Mouse (Mus musculus): ENCODE results near the gene Lrrn4cl. TPM values are rescaled to one million over a fixed set of nuclear protein-coding genes. Genes with fewer than 3 reads are reported as not detected.

Gene Lrrn4cl
- polyA plus RNA-seq, 1 experiment = 0.79 TPM

Other genes with a start within 250 kb of the Lrrn4cl start
- gene Slc22a6, start 232.7 kb upstream of the Lrrn4cl start, polyA plus RNA-seq (2012; rRNA removed) = 1.0 and 1.2 TPM in 2 replicates
- 0.18 and 0.32 TPM in 2 replicates for gene Chrm1, start 187.0 kb upstream of the Lrrn4cl start, polyA plus RNA-seq (2012; rRNA removed)
- 95.3 and 154 TPM in 2 replicates for gene Slc3a2, start 127.4 kb upstream of the Lrrn4cl start, polyA plus RNA-seq (2012; rRNA removed)
- 61.7 and 67.5 TPM in 2 replicates for gene Wdr74, start 114.9 kb upstream of the Lrrn4cl start, polyA plus RNA-seq (2012; rRNA removed)
- gene 1700092M07Rik, start 110.0 kb upstream of the Lrrn4cl start, polyA plus RNA-seq (2012; rRNA removed) = 3.5 and 4.2 TPM in 2 replicates
- 68.9 and 120 TPM in 2 replicates for gene Stx5a, start 109.4 kb upstream of the Lrrn4cl start, polyA plus RNA-seq (2012; rRNA removed)
- gene Nxf1, start 93.7 kb upstream of the Lrrn4cl start, polyA plus RNA-seq (2012; rRNA removed) = 229 and 239 TPM in 2 replicates
- gene Tmem223, start 79.8 kb upstream of the Lrrn4cl start, polyA plus RNA-seq (2012; rRNA removed) = 154 and 167 TPM in 2 replicates
- gene Tmem179b, start 76.3 kb upstream of the Lrrn4cl start, polyA plus RNA-seq (2012; rRNA removed) = 20.2 and 35.2 TPM in 2 replicates
- 26.9 and 28.7 TPM in 2 replicates for gene Taf6l, start 64.4 kb upstream of the Lrrn4cl start, polyA plus RNA-seq (2012; rRNA removed)
- gene Polr2g, start 52.2 kb upstream of the Lrrn4cl start, polyA plus RNA-seq (2012; rRNA removed) = 133 and 156 TPM in 2 replicates
- 2.9 and 4.6 TPM in 2 replicates for gene Zbtb3, start 48.2 kb upstream of the Lrrn4cl start, polyA plus RNA-seq (2012; rRNA removed)
- gene Ttc9c, start 31.4 kb upstream of the Lrrn4cl start, polyA plus RNA-seq (2012; rRNA removed) = 54.1 and 73.8 TPM in 2 replicates
- 83.3 and 183 TPM in 2 replicates for gene Hnrnpul2, start 30.8 kb upstream of the Lrrn4cl start, polyA plus RNA-seq (2012; rRNA removed)
- gene AC129217.1, start 21.0 kb upstream of the Lrrn4cl start, polyA plus RNA-seq (2012; rRNA removed) = 2.4 TPM in 1 of 2 replicates, not detected in the other
- 49.4 and 62.6 TPM in 2 replicates for gene Bscl2, start 13.3 kb upstream of the Lrrn4cl start, polyA plus RNA-seq (2012; rRNA removed)
- 52.5 and 74.8 TPM in 2 replicates for gene Gng3, start 11.6 kb upstream of the Lrrn4cl start, polyA plus RNA-seq (2012; rRNA removed)
- gene Ubxn1, start 20.7 kb downstream of the Lrrn4cl start, polyA plus RNA-seq (2012; rRNA removed) = 165 and 393 TPM in 2 replicates
- 54.0 and 71.8 TPM in 2 replicates for gene Uqcc3, start 30.2 kb downstream of the Lrrn4cl start, polyA plus RNA-seq (2012; rRNA removed)
- gene Lbhd1, start 33.0 kb downstream of the Lrrn4cl start, polyA plus RNA-seq (2012; rRNA removed) = 7.5 and 10.5 TPM in 2 replicates
- not detected in 2 replicates for gene Gm49403, start 33.2 kb downstream of the Lrrn4cl start, polyA plus RNA-seq (2012; rRNA removed)
- gene 1810009A15Rik, start 38.1 kb downstream of the Lrrn4cl start, polyA plus RNA-seq (2012; rRNA removed) = 123 and 143 TPM in 2 replicates
- gene Gm49416, start 38.2 kb downstream of the Lrrn4cl start, polyA plus RNA-seq (2012; rRNA removed) = 11.4 TPM in 1 of 2 replicates, not detected in the other
- gene Ints5, start 42.2 kb downstream of the Lrrn4cl start, polyA plus RNA-seq (2012; rRNA removed) = 25.3 and 31.6 TPM in 2 replicates
- gene Ganab, start 47.3 kb downstream of the Lrrn4cl start, polyA plus RNA-seq (2012; rRNA removed) = 126 and 172 TPM in 2 replicates
- 84.3 and 108 TPM in 2 replicates for gene B3gat3, start 69.6 kb downstream of the Lrrn4cl start, polyA plus RNA-seq (2012; rRNA removed)
- 2.5 and 3.1 TPM in 2 replicates for gene Rom1, start 78.6 kb downstream of the Lrrn4cl start, polyA plus RNA-seq (2012; rRNA removed)
- 25.8 and 32.3 TPM in 2 replicates for gene Eml3, start 78.8 kb downstream of the Lrrn4cl start, polyA plus RNA-seq (2012; rRNA removed)
- 75.1 and 76.6 TPM in 2 replicates for gene Mta2, start 91.1 kb downstream of the Lrrn4cl start, polyA plus RNA-seq (2012; rRNA removed)
- gene Tut1, start 103.1 kb downstream of the Lrrn4cl start, polyA plus RNA-seq (2012; rRNA removed) = 28.1 and 28.7 TPM in 2 replicates
- gene Eef1g, start 116.3 kb downstream of the Lrrn4cl start, polyA plus RNA-seq (2012; rRNA removed) = 547 and 626 TPM in 2 replicates
- gene Ahnak, start 138.5 kb downstream of the Lrrn4cl start, polyA plus RNA-seq (2012; rRNA removed) = 10.3 and 10.8 TPM in 2 replicates
- gene Scgb1a1, start 237.2 kb downstream of the Lrrn4cl start, polyA plus RNA-seq (2012; rRNA removed) = not detected in 2 replicates